Mouse (Mus musculus) intestine, embryonic 16.5 days (tissue): ENCODE results near the gene Nrgn. TPM values are rescaled to one million over a fixed set of nuclear protein-coding genes. Genes with fewer than 3 reads are reported as not detected.

ENCODE experiments used
- ATAC-seq: fragments of 200-750 bp; cut with Nextera tagmentation; 2 replicates; pipeline ENCODE4 v1.8.0; 2017; ENCODE audit warnings: moderate TSS enrichment, moderate library complexity
- H3K27ac ChIP-seq: fragments of 300-500 bp; sonication (generic); 2 replicates; pipeline ENCODE4 v1.5.1; 2014; ENCODE audit warnings: mild to moderate bottlenecking, low read length
- H3K27me3 ChIP-seq: fragments of 300-500 bp; sonication (generic); replicated peaks from 2 replicates; pipeline ENCODE4 v1.6.1; 2014; ENCODE audit warnings: low read length, control low read depth, mixed read lengths; ENCODE audit not compliant: control insufficient read depth, insufficient read depth
- H3K36me3 ChIP-seq: fragments of 300-500 bp; sonication (generic); 2 replicates; pipeline ENCODE4 v1.6.1; 2014; ENCODE audit warnings: low read length, control low read depth; ENCODE audit not compliant: control insufficient read depth, insufficient read depth
- H3K4me1 ChIP-seq: fragments of 300-500 bp; sonication (generic); 2 replicates; pipeline ENCODE4 v1.6.1; 2014; ENCODE audit warnings: low read length, control low read depth, mixed read lengths; ENCODE audit not compliant: control insufficient read depth, insufficient read depth
- H3K4me2 ChIP-seq: fragments of 300-500 bp; sonication (generic); 2 replicates; pipeline ENCODE4 v1.6.1; 2014; ENCODE audit warnings: low read depth, low read length, control low read depth
- H3K4me3 ChIP-seq: fragments of 300-500 bp; sonication (generic); 2 replicates; pipeline ENCODE4 v1.5.1; 2014; ENCODE audit warnings: mild to moderate bottlenecking, low read length
- H3K9ac ChIP-seq: fragments of 300-500 bp; sonication (generic); 2 replicates; pipeline ENCODE4 v1.6.1; 2014; ENCODE audit warnings: low read depth, low read length
- H3K9me3 ChIP-seq: fragments of 300-500 bp; sonication (generic); 2 replicates; pipeline ENCODE4 v1.6.1; 2016; ENCODE audit warnings: low read length, control low read depth; ENCODE audit not compliant: control insufficient read depth
- WGBS: fragments of 180-500 bp; shearing (Covaris S2); extraction: QIAGEN DNeasy Blood & Tissue Kit; methylation state at CpG from one replicate; pipeline ENCODE4 v1.1.7; 2014; 5-methylcytosine and 5-hydroxymethylcytosine counted together
- polyA plus RNA-seq: library from polyadenylated mRNA; unstranded; fragments of >200 nt; fragmentation: Nextera tagmentation; extraction: Ambion mirVana; gene quantifications from 2 replicates; pipeline ENCODE4 v1.2.1, GENCODE M21; 2015

The Nrgn gene
- polyA plus RNA-seq, 1 experiment from 2014 or later = 2.2 TPM

DNA sequence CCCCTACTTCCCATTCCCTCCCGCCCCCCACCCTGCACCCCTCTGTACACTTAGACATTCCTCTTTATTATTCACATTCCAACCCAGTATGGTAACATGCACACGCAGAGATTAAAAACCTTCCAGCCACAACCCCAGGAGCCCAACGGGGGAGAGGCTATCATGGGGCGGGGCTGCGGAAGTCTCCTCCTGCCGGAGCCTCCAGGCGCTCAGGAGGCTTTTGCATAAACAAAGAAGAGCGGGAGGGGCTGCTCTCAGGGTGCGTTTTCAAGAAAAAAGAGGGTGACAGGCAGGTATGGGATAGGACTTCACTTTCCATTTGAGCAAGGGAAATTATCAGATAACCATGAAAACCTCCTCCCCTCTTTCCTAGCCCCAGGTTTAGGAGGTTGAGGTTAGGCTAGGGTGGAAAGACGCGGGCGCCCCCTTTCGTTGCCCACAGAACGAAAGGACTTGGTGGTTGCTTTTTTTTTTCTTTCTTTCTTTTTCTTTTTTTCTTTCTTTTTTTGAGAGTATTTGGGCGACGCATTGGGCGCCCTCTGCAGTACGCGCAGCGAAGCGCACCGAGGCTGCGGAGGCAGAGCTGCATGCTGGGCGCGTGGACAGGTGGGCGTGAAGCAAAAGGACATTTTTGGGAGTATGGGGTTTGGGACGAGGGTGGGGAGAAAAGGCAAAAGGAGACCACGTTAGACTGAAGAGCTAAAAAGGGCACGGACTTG lies 8.1 kb downstream of the Nrgn start:
- peak overlapping the region; percentile 92 for H3K4me2 ChIP-seq
- peak overlapping the region; percentile 50 for H3K4me3 ChIP-seq
- H3K4me1 ChIP-seq = peaks cover 8% of the 10 kb centered on the region
- ATAC-seq = peak; percentile 84
- H3K27ac ChIP-seq = no peak overlapping the region
- H3K27me3 ChIP-seq = peaks cover 20% of the 10 kb centered on the region
- H3K9ac ChIP-seq = peak overlapping the region; percentile 54
- H3K36me3 ChIP-seq = no peaks in the 10 kb centered on the region
- WGBS = 2% methylated on average over 29 of the region's 29 CpGs
- H3K9me3 ChIP-seq = no peaks in the 10 kb centered on the region

GRCm38 (mm10) chr9:37543869-37544440 lies 8.7 kb downstream of the Nrgn start:
- Histone ChIP-seq H3K27me3 (peaks cover 16% of the 10 kb centered on the region), H3K27ac (no peak overlapping the region), H3K4me1 (peaks cover 8% of the 10 kb centered on the region), H3K4me2 (peak overlapping the region; percentile 92), H3K9ac (peak overlapping the region; percentile 54; the same call in 1 of the 2 replicates), H3K36me3 (no peaks in the 10 kb centered on the region), H3K9me3 (no peaks in the 10 kb centered on the region), H3K4me3 (peak overlapping the region; percentile 50)
- WGBS = 32% methylated on average over 12 of the region's 12 CpGs
- ATAC-seq = no peak

GRCm38 (mm10) chr9:37541851-37542642 lies 10.7 kb downstream of the Nrgn start:
- H3K4me3 ChIP-seq = no peak overlapping the region
- H3K36me3 ChIP-seq = no peaks in the 10 kb centered on the region
- H3K9ac ChIP-seq = no peak overlapping the region
- H3K27ac ChIP-seq = no peak overlapping the region
- no peaks in the 10 kb centered on the region for H3K9me3 ChIP-seq
- H3K4me2 ChIP-seq = no peak overlapping the region
- H3K27me3 ChIP-seq = peaks cover 10% of the 10 kb centered on the region; the same call in 1 of the 2 replicates
- no peak for ATAC-seq
- H3K4me1 ChIP-seq = peaks cover 8% of the 10 kb centered on the region
- 79% methylated on average over 7 of the region's 7 CpGs for WGBS

DNA sequence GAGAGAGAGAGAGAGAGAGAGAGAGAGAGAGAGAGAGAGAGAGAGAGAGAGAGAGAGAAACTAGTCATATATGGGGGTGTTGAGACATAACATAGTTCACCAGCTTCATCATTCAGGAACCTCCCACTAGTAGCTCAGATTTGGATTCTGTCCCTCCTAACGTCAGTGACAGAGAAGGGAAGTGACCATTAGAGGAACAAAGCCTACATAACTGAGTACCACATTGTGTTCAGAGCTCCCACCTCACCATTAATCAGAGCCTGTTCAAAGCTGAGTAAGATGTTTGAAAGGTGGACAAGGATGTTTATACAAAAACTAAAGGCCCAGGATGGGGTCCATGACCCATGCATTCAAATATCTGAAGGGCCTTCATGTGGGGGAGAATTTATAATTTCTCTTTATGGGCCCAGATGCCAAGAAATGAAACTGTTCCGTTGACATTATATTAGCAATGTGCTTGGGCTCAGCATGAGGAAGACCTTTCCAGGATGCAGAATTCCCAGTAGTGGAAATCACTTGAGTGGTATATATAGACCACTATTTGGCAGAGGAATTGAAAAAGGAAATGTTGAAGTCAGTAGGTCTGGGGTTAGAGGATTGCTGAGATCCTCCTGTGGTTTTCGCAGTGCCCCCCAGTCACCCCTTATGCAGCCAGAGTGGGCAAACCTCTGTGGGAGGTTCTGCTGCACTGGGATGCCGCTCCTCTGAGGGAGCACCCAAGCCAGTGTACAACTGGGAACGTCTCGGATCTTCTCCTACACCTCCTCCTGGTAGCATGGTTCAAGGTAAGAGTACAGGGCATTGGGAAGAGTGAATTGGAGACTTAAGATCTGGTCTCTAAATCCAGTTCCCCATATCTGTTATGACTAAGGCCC lies 11.8 kb downstream of the Nrgn start:
- ATAC-seq = no peak
- Histone ChIP-seq H3K27me3 (peaks cover 8% of the 10 kb centered on the region; the same call in 1 of the 2 replicates), H3K27ac (no peak overlapping the region), H3K9me3 (no peaks in the 10 kb centered on the region), H3K4me1 (peaks cover 8% of the 10 kb centered on the region), H3K4me3 (no peak overlapping the region), H3K36me3 (no peaks in the 10 kb centered on the region), H3K4me2 (no peak overlapping the region), H3K9ac (no peak overlapping the region)
- WGBS = 76% methylated on average over 6 of the region's 6 CpGs

GRCm38 (mm10) chr9:37540226-37540625 lies 12.5 kb downstream of the Nrgn start:
- Histone ChIP-seq H3K36me3 (no peaks in the 10 kb centered on the region), H3K4me2 (no peak overlapping the region), H3K27ac (no peak overlapping the region), H3K27me3 (peaks cover 2% of the 10 kb centered on the region; the same call in 1 of the 2 replicates), H3K4me3 (no peak overlapping the region), H3K9me3 (no peaks in the 10 kb centered on the region), H3K9ac (no peak overlapping the region), H3K4me1 (peaks cover 8% of the 10 kb centered on the region)
- 93% methylated on average over 4 of the region's 4 CpGs for whole genome bisulfite sequencing
- no peak for ATAC-seq

DNA sequence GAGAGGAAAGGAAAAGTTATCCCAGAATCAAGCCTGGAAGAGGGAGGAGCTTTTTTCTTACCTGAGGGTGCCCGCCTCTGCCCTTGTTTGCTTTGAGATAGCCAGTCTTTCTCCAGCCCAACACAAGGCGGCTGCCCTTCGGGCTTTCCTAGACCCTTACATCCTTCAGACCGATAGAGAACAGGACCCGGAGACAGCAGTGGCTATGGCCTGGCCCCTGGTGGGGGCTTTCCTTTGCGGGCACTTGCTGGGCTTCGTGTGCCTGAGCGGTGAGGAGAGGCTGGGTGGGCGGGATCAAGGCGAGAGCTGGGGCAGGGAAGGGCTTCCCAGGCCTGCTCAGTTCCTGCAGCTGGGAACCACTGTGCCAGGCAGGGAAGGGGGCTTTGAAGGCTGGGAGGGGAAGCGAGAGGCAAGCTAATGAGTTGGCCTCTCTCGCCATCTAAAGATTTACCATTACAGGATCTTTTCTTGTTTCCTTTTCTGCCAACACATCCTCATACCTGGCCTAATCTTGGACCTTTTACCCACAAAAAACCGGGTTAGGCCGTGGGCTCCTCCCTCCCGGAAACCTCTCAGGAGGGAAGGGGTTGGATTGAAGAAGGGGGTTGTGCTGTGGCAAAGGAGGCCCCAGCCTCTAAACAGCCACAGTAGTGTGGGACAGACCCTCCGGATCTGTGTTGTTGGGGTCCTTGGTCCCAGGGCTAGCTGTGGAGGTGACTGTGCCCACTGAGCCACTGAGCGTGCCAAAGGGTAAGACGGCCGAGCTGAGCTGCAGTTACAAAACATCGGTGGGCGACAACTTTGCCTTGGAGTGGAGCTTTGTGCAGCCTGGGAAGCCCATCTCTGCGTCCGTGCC lies 13.3 kb downstream of the Nrgn start, which contains the start of gene Vsig2:
Gene Vsig2, plus strand, starts transcription at position 86 of the 856 bp plus-strand sequence.
- Histone ChIP-seq H3K27me3 (no peaks in the 10 kb centered on the region), H3K9ac (peak within 1 kb of the TSS; percentile 49; the same call in 1 of the 2 replicates), H3K4me3 (no peak within 1 kb of the TSS), H3K9me3 (no peaks in the 10 kb centered on the region), H3K36me3 (no peaks in the 10 kb centered on the region), H3K4me2 (no peak within 1 kb of the TSS; the same call in 1 of the 2 replicates), H3K4me1 (peaks cover 1% of the 10 kb centered on the region; the same call in 1 of the 2 replicates), H3K27ac (no peak within 1 kb of the TSS)
- WGBS = 55% methylated on average over 23 of the region's 23 CpGs
- peak; percentile 50 for ATAC-seq

- no peaks in the 10 kb centered on the region for H3K27me3 ChIP-seq
- H3K27ac ChIP-seq = no peak overlapping the region
- no peak overlapping the region for H3K9ac ChIP-seq
- H3K9me3 ChIP-seq = no peaks in the 10 kb centered on the region
- no peak overlapping the region for H3K4me3 ChIP-seq
- no peaks in the 10 kb centered on the region; the same call in 1 of the 2 replicates for H3K4me1 ChIP-seq
- WGBS = 70% methylated on average over 5 of the region's 5 CpGs
- no peaks in the 10 kb centered on the region for H3K36me3 ChIP-seq
- no peak for ATAC-seq
- H3K4me2 ChIP-seq = no peak overlapping the region
Observed at GRCm38 (mm10) chr9:37537658-37538250, 14.9 kb downstream of the Nrgn start.

DNA sequence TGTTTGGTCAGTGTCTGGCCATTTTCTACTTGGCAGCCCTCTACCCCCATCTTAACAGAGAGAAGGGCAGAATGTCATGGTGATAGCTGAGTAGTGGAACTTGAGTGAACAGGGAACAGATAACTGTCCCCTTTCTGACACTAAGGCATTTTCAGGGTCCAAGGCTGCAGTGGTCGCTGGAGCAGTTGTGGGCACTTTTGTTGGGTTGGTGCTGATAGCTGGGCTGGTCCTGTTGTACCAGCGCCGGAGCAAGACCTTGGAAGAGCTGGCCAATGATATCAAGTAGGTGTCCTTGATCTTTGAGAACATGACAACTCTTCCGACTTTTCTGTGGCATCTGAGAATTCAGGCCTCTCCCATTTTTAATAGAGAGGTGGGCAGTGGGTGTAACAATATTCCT lies 15.9 kb downstream of the Nrgn start:
- H3K4me1 ChIP-seq = no peaks in the 10 kb centered on the region; the same call in 1 of the 2 replicates
- no peaks in the 10 kb centered on the region for H3K27me3 ChIP-seq
- H3K9me3 ChIP-seq = no peaks in the 10 kb centered on the region
- no peak overlapping the region for H3K4me2 ChIP-seq
- no peak overlapping the region for H3K9ac ChIP-seq
- ATAC-seq = no peak
- 78% methylated on average over 4 of the region's 4 CpGs for WGBS
- no peaks in the 10 kb centered on the region for H3K36me3 ChIP-seq
- no peak overlapping the region for H3K4me3 ChIP-seq
- H3K27ac ChIP-seq = no peak overlapping the region
